Mouse (Mus musculus): ENCODE measurements around the gene Amotl1.

- no peak for TF ChIP-seq POLR2A (IDR thresholded peaks at IDR 0.05; ENCODE audit: insufficient read length, low read depth)
- no peak for TF ChIP-seq MYOD1 (IDR thresholded peaks at IDR 0.05; ENCODE audit: control insufficient read depth in 1 of 3, insufficient read length in 2 of 3, low read depth in 2 of 3)
- no peak for TF ChIP-seq POLR2AphosphoS2 (IDR thresholded peaks at IDR 0.05; ENCODE audit: insufficient read length, low read depth)
- no peak for TF ChIP-seq SRF (IDR thresholded peaks at IDR 0.05; ENCODE audit: control insufficient read depth, insufficient read length, low read depth)
- no peak for TF ChIP-seq E2F4 (IDR thresholded peaks at IDR 0.05; ENCODE audit: insufficient read depth)
Measured at GRCm38 (mm10) chr9:14604363-14604762, 40.5 kb downstream of the Amotl1 start.
